Mouse (Mus musculus) liver, adult 2 months (tissue): ENCODE measurements around the gene Sema6b.

Experiments used
- CTCF ChIP-seq: fragments of 200-500 bp; IDR thresholded peaks from 2 replicates; pipeline ENCODE4 v1.5.1; 2011; ENCODE audit warnings: low read depth, low read length, control low read depth
- POLR2A ChIP-seq: fragments of 200-500 bp; IDR thresholded peaks from 2 replicates; pipeline ENCODE4 v1.6.1; 2011; ENCODE audit warnings: low read length, control low read depth; ENCODE audit not compliant: insufficient read depth; ENCODE audit errors: extremely low read depth

- TF ChIP-seq CTCF: no peak
- TF ChIP-seq POLR2A: no peak
Observed at GRCm38 (mm10) chr17:56111021-56111420, 29.1 kb downstream of the Sema6b start.
